Mouse (Mus musculus): ENCODE data around the gene Acad10.

GRCm38 (mm10) chr5:121594714-121595313 lies 65.5 kb downstream of the Acad10 start:
- TF ChIP-seq CTCF (IDR thresholded peaks at IDR 0.05; ENCODE audit: low read depth) (no peak), EP300 (IDR thresholded peaks at IDR 0.05; ENCODE audit: low read depth) (no peak)
